Mouse (Mus musculus) spleen, adult 2 months (tissue): ENCODE measurements around the gene U2af1. TPM values are rescaled to one million over a fixed set of nuclear protein-coding genes. Genes with fewer than 3 reads are reported as not detected.

ENCODE experiments used
- DNase-seq, 2 experiments: peaks; one replicate each; pipeline versions ENCODE4 v3.0.0 to v3.0.0-alpha.2; 2012 to 2021; ENCODE audit warnings: low spot score in 2 of 2, low read depth in 1 of 2
- H3K27ac ChIP-seq: fragments of 200-500 bp; 2 replicates; pipeline ENCODE4 v1.5.1; 2012; ENCODE audit warnings: low read length, inconsistent platforms; ENCODE audit not compliant: insufficient read depth
- H3K27me3 ChIP-seq: fragments of 200-500 bp; 2 replicates; pipeline ENCODE4 v1.6.1; 2012; ENCODE audit warnings: mild to moderate bottlenecking, moderate library complexity, low read length, inconsistent platforms; ENCODE audit not compliant: control insufficient read depth, insufficient read depth
- H3K36me3 ChIP-seq: fragments of 200-500 bp; 2 replicates; pipeline ENCODE4 v1.6.1; 2012; ENCODE audit warnings: mild to moderate bottlenecking, low read length, inconsistent platforms; ENCODE audit not compliant: control insufficient read depth, insufficient read depth
- H3K4me1 ChIP-seq: fragments of 200-500 bp; 2 replicates; pipeline ENCODE4 v1.6.1; 2011; ENCODE audit warnings: inconsistent platforms; ENCODE audit not compliant: control insufficient read depth, insufficient read depth, insufficient read length
- H3K4me3 ChIP-seq: fragments of 200-500 bp; 2 replicates; pipeline ENCODE4 v1.5.1; 2011; ENCODE audit warnings: mild to moderate bottlenecking, inconsistent platforms; ENCODE audit not compliant: insufficient read depth, insufficient read length; ENCODE audit errors: extremely low read depth
- CTCF ChIP-seq: fragments of 200-500 bp; IDR thresholded peaks from 2 replicates; pipeline ENCODE4 v1.5.1; 2011; ENCODE audit warnings: mild to moderate bottlenecking, inconsistent platforms; ENCODE audit not compliant: insufficient read depth, insufficient read length, insufficient replicate concordance; ENCODE audit errors: extremely low read depth
- POLR2A ChIP-seq: fragments of 200-500 bp; IDR thresholded peaks from 2 replicates; pipeline ENCODE4 v1.6.1; 2011; ENCODE audit warnings: low read depth, low read length, inconsistent platforms
- WGBS: fragments of 180-500 bp; shearing (Covaris S2); methylation state at CpG from one replicate; pipeline ENCODE4 v1.1.7; 2018; 5-methylcytosine and 5-hydroxymethylcytosine counted together
- polyA plus RNA-seq: library from polyadenylated mRNA; depleted of rRNA; stranded (reverse); fragments of >200 nt; gene quantifications from 2 replicates; pipeline ENCODE4 v1.2.3, GENCODE M21; 2012

U2af1 gene
- polyA plus RNA-seq, 1 experiment, result 36.2 TPM

GRCm38 (mm10) chr17:31680450-31680849 is 21.8 kb upstream of the U2af1 start:
- H3K4me1 ChIP-seq, result no peaks in the 10 kb centered on the region
- H3K36me3 ChIP-seq, result no peaks in the 10 kb centered on the region
- H3K4me3 ChIP-seq, result no peak overlapping the region
- WGBS, result 41% methylated on average over 2 of the region's 2 CpGs
- H3K27me3 ChIP-seq, result no peaks in the 10 kb centered on the region
- no peak overlapping the region for H3K27ac ChIP-seq
- no peak for DNase-seq
- TF ChIP-seq CTCF (no peak), POLR2A (no peak)

- no peak within 1 kb of the TSS for H3K27ac ChIP-seq
- no peaks in the 10 kb centered on the region for H3K4me1 ChIP-seq
- 86% methylated on average over 8 of the region's 8 CpGs for WGBS
- H3K27me3 ChIP-seq, result no peaks in the 10 kb centered on the region
- TF ChIP-seq CTCF, result no peak
- TF ChIP-seq POLR2A, result no peak
- H3K36me3 ChIP-seq, result no peaks in the 10 kb centered on the region
- DNase-seq, result no peak
- H3K4me3 ChIP-seq, result no peak within 1 kb of the TSS
Observed at GRCm38 (mm10) chr17:31677507-31677906, 18.8 kb upstream of the U2af1 start, which contains the start of gene Cryaa. Gene Cryaa, plus strand, starts transcription at chr17:31677807.

GRCm38 (mm10) chr17:31674426-31674825 is 15.7 kb upstream of the U2af1 start:
- WGBS, result 80% methylated on average over 1 of the region's 1 CpGs
- TF ChIP-seq POLR2A, result no peak
- H3K4me3 ChIP-seq, result no peak overlapping the region
- H3K36me3 ChIP-seq, result no peaks in the 10 kb centered on the region
- DNase-seq, result no peak
- H3K27me3 ChIP-seq, result no peaks in the 10 kb centered on the region
- no peaks in the 10 kb centered on the region for H3K4me1 ChIP-seq
- H3K27ac ChIP-seq, result no peak overlapping the region

- TF ChIP-seq CTCF (no peak), POLR2A (no peak)
- DNase-seq, result no peak
- Histone ChIP-seq H3K27me3 (no peaks in the 10 kb centered on the region), H3K4me3 (no peak overlapping the region), H3K36me3 (no peaks in the 10 kb centered on the region), H3K4me1 (no peaks in the 10 kb centered on the region), H3K27ac (no peak overlapping the region)
- WGBS, result 90% methylated on average over 12 of the region's 12 CpGs
Observed at GRCm38 (mm10) chr17:31672279-31672678, 13.6 kb upstream of the U2af1 start.

GRCm38 (mm10) chr17:31671698-31672097 is 13.0 kb upstream of the U2af1 start:
- DNase-seq, result no peak
- H3K27me3 ChIP-seq, result no peaks in the 10 kb centered on the region

GRCm38 (mm10) chr17:31670163-31670562 is 11.5 kb upstream of the U2af1 start:
- no peaks in the 10 kb centered on the region for H3K4me1 ChIP-seq
- TF ChIP-seq POLR2A (no peak), CTCF (no peak)
- no peak for DNase-seq
- H3K36me3 ChIP-seq, result no peaks in the 10 kb centered on the region
- no peak overlapping the region for H3K27ac ChIP-seq
- 74% methylated on average over 11 of the region's 11 CpGs for WGBS
- no peaks in the 10 kb centered on the region for H3K27me3 ChIP-seq
- no peak overlapping the region for H3K4me3 ChIP-seq

More at GRCm38 (mm10) chr17:31671698-31672097, 13.0 kb upstream of the U2af1 start:
- Histone ChIP-seq H3K36me3 (no peaks in the 10 kb centered on the region), H3K4me3 (no peak overlapping the region), H3K27ac (no peak overlapping the region), H3K4me1 (no peaks in the 10 kb centered on the region)
- 84% methylated on average over 8 of the region's 8 CpGs for WGBS
- TF ChIP-seq POLR2A, result no peak
- TF ChIP-seq CTCF, result no peak

- no peak for TF ChIP-seq CTCF
- TF ChIP-seq POLR2A, result no peak
- 52% methylated on average over 9 of the region's 9 CpGs for WGBS
Observed at GRCm38 (mm10) chr17:31668306-31668705, 9.6 kb upstream of the U2af1 start.

GRCm38 (mm10) chr17:31664760-31665159 is 6.1 kb upstream of the U2af1 start:
- no peaks in the 10 kb centered on the region for H3K36me3 ChIP-seq
- peak; percentile 52 to 84 for DNase-seq
- 2% methylated on average over 4 of the region's 4 CpGs for WGBS
- H3K27me3 ChIP-seq, result no peaks in the 10 kb centered on the region
- no peak overlapping the region for H3K27ac ChIP-seq
- H3K4me1 ChIP-seq, result no peaks in the 10 kb centered on the region
- no peak overlapping the region for H3K4me3 ChIP-seq
- TF ChIP-seq POLR2A (no peak), CTCF (peak; percentile 93)

More at GRCm38 (mm10) chr17:31668306-31668705, 9.6 kb upstream of the U2af1 start:
- Histone ChIP-seq H3K36me3 (no peaks in the 10 kb centered on the region), H3K4me3 (no peak overlapping the region), H3K27me3 (no peaks in the 10 kb centered on the region), H3K27ac (no peak overlapping the region), H3K4me1 (no peaks in the 10 kb centered on the region)
- no peak for DNase-seq
